Mouse (Mus musculus) common myeloid progenitor, adult 5-6 weeks (primary cell): Measurements from ENCODE around the gene Smco4. TPM values are rescaled to one million over a fixed set of nuclear protein-coding genes. Genes with fewer than 3 reads are reported as not detected.

Source experiments
- ATAC-seq: replicated peaks from 2 replicates; pipeline ENCODE4 v1.8.0; 2016; ENCODE audit warnings: low read depth, mild to moderate bottlenecking, moderate TSS enrichment, inconsistent platforms; ENCODE audit not compliant: poor library complexity, severe bottlenecking
- total RNA-seq: library from RNA; stranded (forward); fragments of 200-1000, 187-1606 nt; gene quantifications from 2 replicates; pipeline ENCODE4 v1.2.3, GENCODE M21; 2017

The Smco4 gene
- total RNA-seq, 1 experiment from 2014 or later, result 8.4 TPM

GRCm38 (mm10) chr9:15505288-15505687, 12.1 kb downstream of the Smco4 start:
- no peak for ATAC-seq

- no peak for ATAC-seq
Measured at GRCm38 (mm10) chr9:15506863-15507262, 13.6 kb downstream of the Smco4 start.

GRCm38 (mm10) chr9:15507431-15507875, 14.2 kb downstream of the Smco4 start:
- ATAC-seq, result no peak

- ATAC-seq, result no peak
Measured at GRCm38 (mm10) chr9:15509363-15509762, 16.1 kb downstream of the Smco4 start.

GRCm38 (mm10) chr9:15510557-15511310, 17.5 kb downstream of the Smco4 start:
- no peak for ATAC-seq

GRCm38 (mm10) chr9:15512918-15513317, 19.7 kb downstream of the Smco4 start:
- no peak for ATAC-seq

- ATAC-seq, result peak; percentile 67
Measured at GRCm38 (mm10) chr9:15516007-15516406, 22.8 kb downstream of the Smco4 start.

GRCm38 (mm10) chr9:15517979-15518378, 24.7 kb downstream of the Smco4 start:
- ATAC-seq, result no peak

- ATAC-seq, result no peak
Measured at GRCm38 (mm10) chr9:15522348-15522747, 29.1 kb downstream of the Smco4 start.

- ATAC-seq, result no peak
Measured at GRCm38 (mm10) chr9:15522887-15523286, 29.7 kb downstream of the Smco4 start.

GRCm38 (mm10) chr9:15523646-15524045, 30.4 kb downstream of the Smco4 start:
- ATAC-seq, result no peak

- ATAC-seq, result no peak
Measured at GRCm38 (mm10) chr9:15525246-15525645, 32.0 kb downstream of the Smco4 start.

- ATAC-seq, result no peak
Measured at GRCm38 (mm10) chr9:15526539-15526938, 33.3 kb downstream of the Smco4 start.

- ATAC-seq, result no peak
Measured at GRCm38 (mm10) chr9:15527846-15528245, 34.6 kb downstream of the Smco4 start.

GRCm38 (mm10) chr9:15528368-15528767, 35.1 kb downstream of the Smco4 start:
- no peak for ATAC-seq

GRCm38 (mm10) chr9:15529275-15529964, 36.2 kb downstream of the Smco4 start:
- 0 out of 2 replicates have a peak, but pooled peaks have one; percentile 2 for ATAC-seq

- ATAC-seq, result no peak
Measured at GRCm38 (mm10) chr9:15529965-15530320, 36.7 kb downstream of the Smco4 start.

GRCm38 (mm10) chr9:15531204-15531603, 38.0 kb downstream of the Smco4 start:
- no peak for ATAC-seq

GRCm38 (mm10) chr9:15533336-15534070, 40.3 kb downstream of the Smco4 start:
- ATAC-seq, result no peak

- no peak for ATAC-seq
Measured at GRCm38 (mm10) chr9:15534110-15534509, 40.9 kb downstream of the Smco4 start.

GRCm38 (mm10) chr9:15535418-15535817, 42.2 kb downstream of the Smco4 start:
- ATAC-seq, result no peak
